Mouse (Mus musculus) fat pad, adult 2 months (tissue): ENCODE measurements around the gene Scrg1.
A peak's percentile ranks its signal among the peaks of the same experiment; 100 is the strongest.
"Not testable (repeated sequence)": the region's sequence is repeated elsewhere in the genome, so short reads cannot be mapped to it uniquely, and the experiment has no call there.

ENCODE experiments used
- DNase-seq: peaks from one replicate; pipeline ENCODE4 v3.0.0-alpha.2; 2011; ENCODE audit warnings: low read depth, low spot score; ENCODE audit errors: extremely low read depth

Gene Scrg1

DNA sequence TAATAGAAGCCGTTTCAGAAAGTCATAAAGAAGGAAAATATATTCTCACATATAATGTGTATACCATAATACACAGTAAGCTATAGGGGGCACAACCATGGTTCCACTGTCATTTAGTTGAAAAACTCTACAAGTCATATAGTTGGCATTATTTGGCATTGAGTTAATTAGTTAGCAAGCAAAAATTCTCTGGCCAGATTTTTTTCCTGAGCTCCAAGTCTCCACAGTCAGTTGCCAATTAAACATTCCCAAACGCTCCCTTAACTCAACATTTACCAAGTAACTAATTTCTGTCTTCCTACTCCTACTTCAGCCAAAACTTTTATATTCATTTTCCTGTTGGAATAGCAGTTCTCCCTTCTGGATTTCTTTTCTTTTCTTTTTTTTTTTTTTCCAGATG lies 2.4 kb upstream of the Scrg1 start:
- no peak for DNase-seq

GRCm38 (mm10) chr8:57457152-57457551 lies 1.4 kb downstream of the Scrg1 start:
- no peak for DNase-seq

GRCm38 (mm10) chr8:57457942-57458341 lies 2.2 kb downstream of the Scrg1 start:
- peak; percentile 79 for DNase-seq

- no peak for DNase-seq
Measured at GRCm38 (mm10) chr8:57462839-57463238, 7.1 kb downstream of the Scrg1 start.

DNA sequence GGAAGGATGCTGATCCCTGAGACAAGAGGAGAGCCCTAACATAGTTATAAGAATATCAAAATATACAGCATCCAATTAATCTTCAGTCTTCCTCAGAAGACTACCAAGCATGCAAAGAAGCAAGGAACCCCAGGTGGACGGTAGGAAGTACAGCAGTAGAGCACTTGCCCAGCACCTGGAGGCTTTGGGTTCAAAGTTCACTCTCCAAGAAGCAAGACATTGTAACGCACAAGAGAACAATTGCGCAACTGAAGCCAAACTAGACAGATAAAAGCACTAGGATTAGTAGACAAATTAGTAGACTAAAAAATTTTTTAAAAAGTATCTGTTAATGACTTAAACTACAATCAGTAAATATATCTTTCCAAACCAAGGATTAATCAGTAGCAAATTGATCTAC lies 8.0 kb downstream of the Scrg1 start:
- no peak for DNase-seq

DNA sequence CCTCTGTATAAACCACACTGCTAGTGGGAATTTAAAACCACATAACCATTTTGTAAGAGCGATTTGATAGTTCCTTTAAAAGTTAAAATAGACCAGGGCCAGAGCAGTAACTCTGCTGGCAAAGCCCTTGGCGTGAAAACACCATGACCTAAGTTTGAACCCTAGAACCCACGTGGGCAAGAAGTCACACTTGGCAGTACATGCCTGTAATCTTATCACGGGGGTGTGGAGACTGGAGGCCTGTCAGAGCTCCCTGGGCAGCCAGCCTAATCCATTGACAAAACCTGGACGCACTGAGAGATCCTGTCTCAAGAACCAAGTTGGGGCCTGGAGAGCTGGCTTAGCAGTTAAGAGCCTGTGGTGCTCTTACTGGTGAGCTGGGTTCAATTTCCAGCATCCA lies 12.9 kb downstream of the Scrg1 start:
- peak; percentile 97 for DNase-seq

DNA sequence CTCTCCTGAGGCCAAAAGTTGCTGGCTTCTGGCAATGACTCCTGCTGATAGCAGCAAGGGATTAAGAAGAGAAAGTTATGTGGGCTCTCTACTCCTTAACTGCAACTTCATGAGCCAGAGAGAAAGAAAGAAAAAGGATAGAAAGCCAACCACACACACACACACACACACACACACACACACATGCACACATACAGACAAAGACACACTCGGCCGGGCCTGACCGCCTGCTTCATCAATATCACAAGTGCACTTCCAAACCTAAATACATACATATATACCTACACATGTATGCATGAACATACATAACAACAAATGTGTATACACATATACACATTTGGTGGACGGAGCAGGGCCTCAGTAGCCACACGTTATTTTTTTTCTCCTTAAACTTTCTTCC lies 15.1 kb downstream of the Scrg1 start:
- DNase-seq = no peak

DNA sequence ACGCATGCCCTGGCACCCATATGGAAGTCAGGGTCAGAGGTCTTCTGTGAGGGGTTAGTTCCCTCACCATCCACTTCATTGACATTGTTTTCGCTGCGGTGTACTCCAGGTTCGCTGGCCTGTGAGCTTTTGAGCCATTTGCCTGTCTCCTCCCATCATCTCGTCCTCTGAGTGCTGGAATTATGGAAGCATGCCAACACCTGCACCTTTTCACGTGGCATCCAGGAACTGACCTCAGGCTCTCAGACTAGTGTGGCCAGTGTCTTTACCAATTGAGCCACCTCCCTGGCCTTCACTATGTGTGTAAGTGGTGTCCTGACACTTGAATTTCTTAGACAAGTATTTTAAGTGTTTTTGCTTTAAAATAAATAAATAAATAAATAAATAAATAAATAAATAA lies 18.0 kb downstream of the Scrg1 start:
- DNase-seq = no peak

DNA sequence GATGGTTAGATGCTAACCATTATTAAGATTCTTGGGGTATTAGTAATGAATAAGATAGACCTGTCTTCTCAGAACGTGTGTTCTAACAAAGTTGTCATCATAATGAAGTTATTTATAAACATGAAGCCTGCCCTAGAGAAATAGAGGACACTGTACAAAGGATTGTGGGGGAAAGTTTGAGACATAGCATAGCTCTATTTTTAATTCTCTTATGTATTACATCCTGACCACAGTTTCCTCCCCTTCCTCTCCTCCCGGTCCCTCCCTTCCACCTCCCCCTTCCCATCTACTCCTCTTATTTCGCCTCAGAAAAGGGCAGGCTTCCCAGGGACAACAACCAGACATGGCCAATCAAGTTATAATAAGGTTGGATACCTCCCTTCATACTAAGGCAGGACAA lies 22.7 kb downstream of the Scrg1 start:
- no peak for DNase-seq

- peak; percentile 43 for DNase-seq
Measured at GRCm38 (mm10) chr8:57479700-57480099, 24.0 kb downstream of the Scrg1 start.

- no peak for DNase-seq
Measured at GRCm38 (mm10) chr8:57480606-57481005, 24.9 kb downstream of the Scrg1 start.

GRCm38 (mm10) chr8:57486491-57487440 lies 31.0 kb downstream of the Scrg1 start:
- no peak for DNase-seq

GRCm38 (mm10) chr8:57487441-57488155 lies 31.9 kb downstream of the Scrg1 start, which contains the start of gene Sap30:
Gene Sap30 (minus strand): TSS chr8:57487860.
- DNase-seq = peak; percentile 80

GRCm38 (mm10) chr8:57488312-57488765 lies 32.6 kb downstream of the Scrg1 start:
- no peak for DNase-seq

GRCm38 (mm10) chr8:57489366-57489765 lies 33.6 kb downstream of the Scrg1 start:
- no peak for DNase-seq

- DNase-seq = no peak
Measured at GRCm38 (mm10) chr8:57489896-57490295, 34.2 kb downstream of the Scrg1 start.

- no peak for DNase-seq
Measured at GRCm38 (mm10) chr8:57491873-57492272, 36.1 kb downstream of the Scrg1 start.

DNA sequence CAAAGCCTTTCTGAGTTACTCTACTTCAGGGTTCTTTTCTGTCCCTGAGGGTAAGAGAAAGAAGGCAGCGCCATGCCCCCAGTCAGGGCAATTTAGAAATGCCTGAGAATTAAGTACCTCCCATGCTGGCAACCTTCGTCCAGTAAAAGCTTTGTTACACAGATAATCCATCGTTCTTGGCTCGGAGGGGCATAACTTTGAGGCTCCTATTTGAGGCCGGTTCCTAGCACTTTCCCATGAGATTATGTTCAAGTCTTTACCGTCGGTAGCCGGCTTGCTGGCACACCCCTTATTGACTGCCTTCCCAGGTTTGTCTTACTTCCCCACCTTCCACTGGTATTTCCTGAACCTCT lies 42.7 kb downstream of the Scrg1 start:
- no peak for DNase-seq

DNA sequence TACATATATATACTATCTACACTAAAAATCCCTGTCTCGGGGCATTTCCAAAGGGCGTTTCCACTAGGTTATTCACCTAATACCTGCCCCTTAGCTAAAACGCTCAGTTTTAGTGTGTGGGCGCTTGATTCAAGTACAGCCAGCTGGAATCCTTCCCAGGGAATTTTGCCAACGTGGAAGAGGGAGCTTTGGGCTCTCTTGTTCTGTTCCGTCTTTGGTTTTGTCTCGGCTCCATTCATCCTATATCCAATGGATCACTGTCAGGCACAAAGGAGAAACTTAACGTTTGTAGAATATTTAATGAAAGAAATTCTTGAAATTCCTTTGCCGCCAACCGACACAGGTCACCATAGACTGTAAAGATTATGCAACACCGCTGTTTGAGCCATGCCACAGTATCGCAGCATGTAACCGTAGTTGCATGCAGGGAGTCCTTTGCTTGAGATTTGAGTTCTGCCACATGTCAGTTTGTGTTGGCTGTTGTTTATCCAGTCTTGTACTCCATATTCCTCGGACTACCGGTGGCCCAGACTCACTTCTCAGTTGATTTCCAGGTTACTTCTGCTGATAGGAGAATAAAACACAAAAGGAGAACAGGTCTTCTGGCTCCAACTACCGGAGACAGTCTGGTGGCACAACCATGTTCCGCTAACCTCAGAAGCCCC lies 43.3 kb downstream of the Scrg1 start:
- DNase-seq = no peak

- DNase-seq = no peak
Measured at GRCm38 (mm10) chr8:57503641-57504040, 47.9 kb downstream of the Scrg1 start.

- DNase-seq = not testable (repeated sequence)
Measured at GRCm38 (mm10) chr8:57505500-57505899, 49.8 kb downstream of the Scrg1 start.
